In genomic region chr13:19590996-19591759, GRCm38 (mm10) we compare ENCODE assay signal across 18 mouse cellular contexts. TPM values are rescaled to one million over a fixed set of nuclear protein-coding genes. Genes with fewer than 3 reads are reported as not detected.
DNase-seq lines count a peak whose midpoint lies in the region; ATAC-seq and TF ChIP-seq lines count a peak whose summit lies in the region.
"Had no signal": no experiment of that assay in that cellular context is flagged by ENCODE, and none has a peak within 500 bp of the region (broad histone marks: within the 10 kb centered on the region; RNA-seq: fewer than 3 reads in every experiment).

No protein-coding gene starts in this region.

- H3K27ac ChIP-seq in heart, embryonic 12.5 days (ENCODE audit: poor library complexity, severe bottlenecking): no peak overlapping the region
- no peak overlapping the region for H3K27ac ChIP-seq in layer of hippocampus, adult 2 months
- H3K27ac ChIP-seq: embryonic facial prominence, embryonic 13.5 days; limb, embryonic 10.5 days; midbrain, embryonic 12.5 days had no signal

- WGBS in heart, embryonic 12.5 days: 75% methylated on average over 3 of the region's 3 CpGs

- CTCF ChIA-PET in Patski (lab: Charles Lee): interaction anchor here (1.3 kb wide), 1 partner anchor 19 kb away, joined by 3 read pairs; no protein-coding TSS in a partner anchor

- no peak overlapping the region for H3K9ac ChIP-seq in heart, embryonic 12.5 days
- H3K9ac ChIP-seq: embryonic facial prominence, embryonic 13.5 days; midbrain, embryonic 12.5 days had no signal

- POLR2A ChIA-PET in Patski (lab: Charles Lee): no interaction called here

- H3K27me3 ChIP-seq in heart, embryonic 12.5 days (replicated peaks): no peaks in the 10 kb centered on the region
- no peaks in the 10 kb centered on the region for H3K27me3 ChIP-seq in Patski
- H3K27me3 ChIP-seq: embryonic facial prominence, embryonic 13.5 days; midbrain, embryonic 12.5 days had no signal

- H3K36me3 ChIP-seq in heart, embryonic 12.5 days: no peaks in the 10 kb centered on the region
- H3K36me3 ChIP-seq: limb, embryonic 10.5 days had no signal

- H3K9me3 ChIP-seq in heart, embryonic 12.5 days (replicated peaks): no peaks in the 10 kb centered on the region
- H3K9me3 ChIP-seq: embryonic facial prominence, embryonic 13.5 days; limb, embryonic 10.5 days; midbrain, embryonic 12.5 days had no signal

- H3K4me3 ChIP-seq in heart, embryonic 12.5 days: no peak overlapping the region
- H3K4me3 ChIP-seq in layer of hippocampus, adult 2 months: no peak overlapping the region
- H3K4me3 ChIP-seq: embryonic facial prominence, embryonic 13.5 days; limb, embryonic 10.5 days; midbrain, embryonic 12.5 days had no signal

- in situ Hi-C loops in Patski (cut with MboI; ENCODE audit: low pct_unique_long_range_greater_than_20kb): no loop called here

- no peak for TF ChIP-seq CTCF in Patski (IDR thresholded peaks at IDR 0.05)
- no peak for TF ChIP-seq CTCF in layer of hippocampus, adult 2 months (conservative IDR thresholded peaks at IDR 0.05)

- ATAC-seq in heart, embryonic 12.5 days (ENCODE audit: insufficient number of reproducible peaks, low FRiP score): no peak
- ATAC-seq in Patski: peak; percentile 99
- ATAC-seq in erythroblast, adult 5-6 weeks (replicated peaks; ENCODE audit: low FRiP score, poor library complexity, severe bottlenecking): no peak

- H3K4me2 ChIP-seq in heart, embryonic 12.5 days: no peak overlapping the region
- H3K4me2 ChIP-seq: embryonic facial prominence, embryonic 13.5 days; heart, embryonic 11.5 days; liver, embryonic 11.5 days; midbrain, embryonic 12.5 days had no signal

- peak; percentile 61 for DNase-seq in heart, adult 11 months
- DNase-seq in 3134 (ENCODE audit: extremely low read depth, insufficient read length, low spot score) (peak; percentile 16), Patski (ENCODE audit: low read depth, low spot score) (peak; percentile 33)
- DNase-seq in adrenal gland, postnatal 36 days: peak; percentile 48 to 53
- DNase-seq in right cerebral cortex, postnatal 4 days: no peak
- DNase-seq in layer of hippocampus, adult 2 months (ENCODE audit: low spot score in 2 of 2): no peak
- DNase-seq: cerebellum, adult 18-20 months; gastrocnemius, postnatal 10 days; lung, adult 2 months; lung, postnatal 4 days; thymus, adult 2 months had no signal

- peaks cover 13% of the 10 kb centered on the region for H3K4me1 ChIP-seq in heart, embryonic 12.5 days (replicated peaks)
- H3K4me1 ChIP-seq: embryonic facial prominence, embryonic 13.5 days; limb, embryonic 10.5 days; midbrain, embryonic 12.5 days had no signal

RNA-seq across cellular contexts. Expression of gene Epdr1, which starts 28.5 kb away (rescaled TPM):
- 38.0 and 41.7 TPM in 2 replicates for polyA plus RNA-seq in heart, embryonic 12.5 days (2016; fragmentation: Nextera tagmentation; extraction: Ambion mirVana)
- polyA plus RNA-seq in Patski (2021): 62.1 TPM
- 10 to 100 TPM; 17.2 to 20.1 TPM for total RNA-seq in adrenal gland, postnatal 36 days (2021)
- 12.1 and 13.8 TPM in 2 replicates for total RNA-seq in erythroblast, adult 5-6 weeks (2015; ENCODE audit: low replicate concordance)
- 4.7 and 13.7 TPM in 2 replicates for total RNA-seq in erythroblast, adult 5-6 weeks (2017; ENCODE audit: low replicate concordance)
- 100 to 1,000 TPM; 113 to 117 TPM for total RNA-seq in layer of hippocampus, adult 2 months (2021)

RNA-seq across cellular contexts. Expression of gene Sfrp4, which starts 31.7 kb away (rescaled TPM):
- 0.29 and 0.49 TPM in 2 replicates for polyA plus RNA-seq in heart, embryonic 12.5 days (2016; fragmentation: Nextera tagmentation; extraction: Ambion mirVana)
- 0.08 TPM for polyA plus RNA-seq in Patski (2021)
- total RNA-seq in adrenal gland, postnatal 36 days (2021): 1 to 10 TPM; 3.1 to 4.0 TPM
- total RNA-seq in erythroblast, adult 5-6 weeks (2015; ENCODE audit: low replicate concordance): 2.1 TPM in 1 of 2 replicates, not detected in the other
- 1.6 and 2.6 TPM in 2 replicates for total RNA-seq in erythroblast, adult 5-6 weeks (2017; ENCODE audit: low replicate concordance)
- total RNA-seq in layer of hippocampus, adult 2 months (2021): 1 to 10 TPM; 2.1 to 2.7 TPM

Comparison
In these comparisons a context has a peak if more than half of its experiments do, and no peak if none do; other contexts are left out.
1. DNase-seq: peak in heart, adult 11 months (single experiment), 3134 (single experiment), Patski (single experiment) and adrenal gland, postnatal 36 days (2 of 2); none in right cerebral cortex, postnatal 4 days (single experiment) and layer of hippocampus, adult 2 months (0 of 2).
2. RNA of gene Epdr1, which starts 28.5 kb away (total RNA-seq): 113 to 117 TPM in layer of hippocampus, adult 2 months; 17.2 to 20.1 TPM in adrenal gland, postnatal 36 days and 4.7 to 13.8 TPM in erythroblast, adult 5-6 weeks; every median in the first group is over 4 times any median in the second.